Mouse (Mus musculus) monocyte, adult 2 months (primary cell): ENCODE data around the gene Nploc4.

Source experiments
- DNase-seq, 2 experiments: peaks; one replicate each; pipeline ENCODE4 v3.0.0; 2022; ENCODE audit warnings: low spot score in 2 of 2, low read depth in 1 of 2

The Nploc4 gene

GRCm38 (mm10) chr11:120342656-120343160 is 94.8 kb downstream of the Nploc4 start:
- no peak for DNase-seq

DNA sequence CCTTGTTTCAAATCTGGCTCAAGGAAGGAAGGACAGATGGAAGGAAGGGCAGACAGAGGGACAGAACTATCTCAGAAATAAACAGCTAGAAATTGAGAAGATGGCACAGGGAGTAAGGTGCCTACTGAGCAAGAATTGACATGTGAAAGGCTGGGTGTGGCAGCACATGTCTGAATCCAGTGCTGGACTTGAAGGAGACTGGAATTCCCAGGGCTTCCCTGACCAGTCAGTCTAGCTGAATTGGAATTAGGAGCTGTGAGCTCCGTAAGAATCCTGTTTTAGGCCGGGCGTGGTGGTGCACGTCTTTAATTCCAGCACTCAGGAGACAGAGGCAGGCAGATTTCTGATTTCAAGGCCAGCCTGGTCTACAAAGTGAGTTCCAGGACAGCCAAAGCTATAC is 95.8 kb downstream of the Nploc4 start:
- DNase-seq, result no peak

- no peak for DNase-seq
These were observed 97.5 kb downstream of the Nploc4 start for GRCm38 (mm10) chr11:120339978-120340513.

GRCm38 (mm10) chr11:120338786-120339185 is 98.7 kb downstream of the Nploc4 start:
- no peak for DNase-seq

DNA sequence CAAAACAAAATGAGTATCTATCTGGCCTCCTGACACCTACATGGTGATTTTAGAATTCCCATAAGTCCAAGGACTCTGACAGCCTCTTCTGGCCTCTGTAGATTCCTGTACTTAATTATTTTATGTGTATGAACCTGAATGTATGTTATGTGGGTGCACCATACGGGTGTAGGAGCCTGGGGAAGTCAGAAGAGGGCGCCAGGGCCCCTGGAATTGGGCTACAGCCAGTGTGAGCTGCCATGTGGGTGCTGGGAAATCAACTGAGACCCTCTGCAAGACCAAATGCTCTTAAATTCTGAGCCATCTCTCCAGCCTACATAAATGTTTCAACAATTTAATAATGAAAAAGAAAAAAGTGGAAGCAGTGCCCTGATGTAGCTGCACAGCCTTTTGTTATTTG is 100.1 kb downstream of the Nploc4 start:
- DNase-seq, result no peak

GRCm38 (mm10) chr11:120335431-120336021 is 102.0 kb downstream of the Nploc4 start:
- DNase-seq, result no peak
